Mouse (Mus musculus): ENCODE measurements around the gene Naa40. TPM values are rescaled to one million over a fixed set of nuclear protein-coding genes. Genes with fewer than 3 reads are reported as not detected.

Naa40 gene
- total and polyA plus RNA-seq, 2 experiments from 2014 or later = 30.4 to 44.0 TPM

- Histone ChIP-seq H3K27ac (ENCODE audit: low read depth) (peak within 1 kb of the TSS; percentile 96), H3K27me3 (ENCODE audit: control insufficient read depth, insufficient read depth, low read length) (no peaks in the 10 kb centered on the region), H3K36me3 (replicated peaks; ENCODE audit: control insufficient read depth, insufficient read depth, low read length) (peaks cover 33% of the 10 kb centered on the region), H3K4me3 (ENCODE audit: low read depth, low read length) (peak within 1 kb of the TSS; percentile 91), H3K4me2 (ENCODE audit: low read depth, low read length) (peak within 1 kb of the TSS; percentile 81), H3K9ac (replicated peaks; ENCODE audit: low read depth, low read length) (peak within 1 kb of the TSS; percentile 97), H3K4me1 (ENCODE audit: control insufficient read depth, insufficient read depth) (peaks cover 20% of the 10 kb centered on the region), H3K9me3 (replicated peaks; ENCODE audit: control insufficient read depth, low read length) (no peaks in the 10 kb centered on the region)
- whole genome bisulfite sequencing = under 1% methylated on average over 50 of the region's 50 CpGs
- DNase-seq (ENCODE audit: low spot score) (peak; percentile 100), ATAC-seq (ENCODE audit: insufficient read depth, low read depth) (peak; percentile 97)
- TF ChIP-seq EP300 (IDR thresholded peaks at IDR 0.05; ENCODE audit: low read depth) (peak; percentile 61; the same call in 1 of the 2 replicates), CTCF (IDR thresholded peaks at IDR 0.05; ENCODE audit: low read depth) (no peak)
Observed at GRCm38 (mm10) chr19:7217162-7217925, 23.6 kb downstream of the Naa40 start, which contains the start of gene Cox8a. Gene Cox8a (minus strand): TSS chr19:7217616.

GRCm38 (mm10) chr19:7214484-7214883 is 26.5 kb downstream of the Naa40 start:
- Histone ChIP-seq H3K4me1 (ENCODE audit: control insufficient read depth, insufficient read depth) (peaks cover 20% of the 10 kb centered on the region), H3K27me3 (ENCODE audit: control insufficient read depth, insufficient read depth, low read length) (no peaks in the 10 kb centered on the region), H3K4me3 (ENCODE audit: low read depth, low read length) (no peak overlapping the region), H3K27ac (ENCODE audit: low read depth) (no peak overlapping the region), H3K9ac (replicated peaks; ENCODE audit: low read depth, low read length) (no peak overlapping the region; the same call in 1 of the 2 replicates), H3K9me3 (replicated peaks; ENCODE audit: control insufficient read depth, low read length) (no peaks in the 10 kb centered on the region), H3K4me2 (ENCODE audit: low read depth, low read length) (no peak overlapping the region), H3K36me3 (replicated peaks; ENCODE audit: control insufficient read depth, insufficient read depth, low read length) (peaks cover 43% of the 10 kb centered on the region)
- WGBS = 46% methylated on average over 5 of the region's 5 CpGs
- DNase-seq (ENCODE audit: low spot score) (no peak), ATAC-seq (ENCODE audit: insufficient read depth, low read depth) (no peak)
- TF ChIP-seq EP300 (IDR thresholded peaks at IDR 0.05; ENCODE audit: low read depth) = no peak
- TF ChIP-seq CTCF (IDR thresholded peaks at IDR 0.05; ENCODE audit: low read depth) = no peak

- DNase-seq (ENCODE audit: low spot score) (no peak), ATAC-seq (ENCODE audit: insufficient read depth, low read depth) (no peak)
- Histone ChIP-seq H3K36me3 (replicated peaks; ENCODE audit: control insufficient read depth, insufficient read depth, low read length) (peaks cover 43% of the 10 kb centered on the region), H3K27me3 (ENCODE audit: control insufficient read depth, insufficient read depth, low read length) (no peaks in the 10 kb centered on the region), H3K9ac (replicated peaks; ENCODE audit: low read depth, low read length) (no peak overlapping the region), H3K9me3 (replicated peaks; ENCODE audit: control insufficient read depth, low read length) (no peaks in the 10 kb centered on the region), H3K4me2 (ENCODE audit: low read depth, low read length) (no peak overlapping the region), H3K4me1 (ENCODE audit: control insufficient read depth, insufficient read depth) (peaks cover 20% of the 10 kb centered on the region), H3K4me3 (ENCODE audit: low read depth, low read length) (no peak overlapping the region), H3K27ac (ENCODE audit: low read depth) (no peak overlapping the region)
- 84% methylated on average over 3 of the region's 3 CpGs for WGBS
- TF ChIP-seq CTCF (IDR thresholded peaks at IDR 0.05; ENCODE audit: low read depth) (no peak), EP300 (IDR thresholded peaks at IDR 0.05; ENCODE audit: low read depth) (no peak)
Observed at GRCm38 (mm10) chr19:7213010-7213409, 28.0 kb downstream of the Naa40 start.

- Histone ChIP-seq H3K36me3 (replicated peaks; ENCODE audit: control insufficient read depth, insufficient read depth, low read length) (peaks cover 43% of the 10 kb centered on the region), H3K4me2 (ENCODE audit: low read depth, low read length) (no peak overlapping the region)
- no peak for ATAC-seq (ENCODE audit: insufficient read depth, low read depth)
Observed at GRCm38 (mm10) chr19:7212216-7212615, 28.8 kb downstream of the Naa40 start.

GRCm38 (mm10) chr19:7209907-7210646 is 30.9 kb downstream of the Naa40 start:
- ATAC-seq (ENCODE audit: insufficient read depth, low read depth) (no peak), DNase-seq (ENCODE audit: low spot score) (no peak)
- no peak overlapping the region for H3K4me3 ChIP-seq (ENCODE audit: low read depth, low read length)
- WGBS = 85% methylated on average over 7 of the region's 7 CpGs
- peaks cover 22% of the 10 kb centered on the region for H3K4me1 ChIP-seq (ENCODE audit: control insufficient read depth, insufficient read depth)
- H3K4me2 ChIP-seq (ENCODE audit: low read depth, low read length) = no peak overlapping the region
- no peaks in the 10 kb centered on the region for H3K9me3 ChIP-seq (replicated peaks; ENCODE audit: control insufficient read depth, low read length)
- no peak overlapping the region for H3K27ac ChIP-seq (ENCODE audit: low read depth)
- no peak for TF ChIP-seq CTCF (IDR thresholded peaks at IDR 0.05; ENCODE audit: low read depth)
- TF ChIP-seq EP300 (IDR thresholded peaks at IDR 0.05; ENCODE audit: low read depth) = no peak
- no peaks in the 10 kb centered on the region for H3K27me3 ChIP-seq (ENCODE audit: control insufficient read depth, insufficient read depth, low read length)
- peaks cover 33% of the 10 kb centered on the region for H3K36me3 ChIP-seq (replicated peaks; ENCODE audit: control insufficient read depth, insufficient read depth, low read length)
- no peak overlapping the region for H3K9ac ChIP-seq (replicated peaks; ENCODE audit: low read depth, low read length)

More at GRCm38 (mm10) chr19:7212216-7212615, 28.8 kb downstream of the Naa40 start:
- H3K9ac ChIP-seq (replicated peaks; ENCODE audit: low read depth, low read length) = no peak overlapping the region
- peaks cover 20% of the 10 kb centered on the region for H3K4me1 ChIP-seq (ENCODE audit: control insufficient read depth, insufficient read depth)
- no peak overlapping the region for H3K27ac ChIP-seq (ENCODE audit: low read depth)
- TF ChIP-seq EP300 (IDR thresholded peaks at IDR 0.05; ENCODE audit: low read depth) = no peak
- no peaks in the 10 kb centered on the region for H3K27me3 ChIP-seq (ENCODE audit: control insufficient read depth, insufficient read depth, low read length)
- WGBS = 57% methylated on average over 1 of the region's 1 CpGs
- DNase-seq (ENCODE audit: low spot score) = no peak
- no peaks in the 10 kb centered on the region for H3K9me3 ChIP-seq (replicated peaks; ENCODE audit: control insufficient read depth, low read length)
- H3K4me3 ChIP-seq (ENCODE audit: low read depth, low read length) = no peak overlapping the region
